Mouse (Mus musculus) liver, adult (tissue): ENCODE results near the gene Ly6g6f.

Experiments used
- GATA4 ChIP-seq: IDR thresholded peaks from 2 replicates; pipeline ENCODE4 v1.6.1; 2014; ENCODE audit warnings: mild to moderate bottlenecking, low read length; ENCODE audit not compliant: insufficient replicate concordance

The Ly6g6f gene

GRCm38 (mm10) chr17:35039121-35039873, 46.1 kb downstream of the Ly6g6f start:
- no peak for TF ChIP-seq GATA4

- TF ChIP-seq GATA4 = no peak
These were observed 50.5 kb downstream of the Ly6g6f start for GRCm38 (mm10) chr17:35034896-35035295.

GRCm38 (mm10) chr17:35032323-35032870, 53.0 kb downstream of the Ly6g6f start:
- TF ChIP-seq GATA4 = no peak

GRCm38 (mm10) chr17:35031880-35032279, 53.5 kb downstream of the Ly6g6f start:
- TF ChIP-seq GATA4 = no peak

- no peak for TF ChIP-seq GATA4
These were observed 54.1 kb downstream of the Ly6g6f start for GRCm38 (mm10) chr17:35031272-35031671.
